Mouse (Mus musculus): ENCODE data around the gene Ttc30b. TPM values are rescaled to one million over a fixed set of nuclear protein-coding genes. Genes with fewer than 3 reads are reported as not detected.

The Ttc30b gene
- total RNA-seq, 1 experiment, result 2.3 TPM

- Histone ChIP-seq H3K27ac (ENCODE audit: insufficient read depth, low read depth, low read length, poor library complexity, severe bottlenecking) (no peak overlapping the region), H3K4me1 (ENCODE audit: control insufficient read depth in 2 of 2, insufficient read depth in 2 of 2, low read length in 2 of 2, poor library complexity in 1 of 2) (no peaks in the 10 kb centered on the region), H3K36me3 (ENCODE audit: control insufficient read depth, insufficient read depth, low read length, poor library complexity, severe bottlenecking) (no peaks in the 10 kb centered on the region), H3K9me3 (ENCODE audit: control insufficient read depth, insufficient read depth, low read depth, low read length) (no peaks in the 10 kb centered on the region), H3K9ac (ENCODE audit: insufficient read depth, low read depth, low read length, poor library complexity, severe bottlenecking) (no peak overlapping the region), H3K4me3 (ENCODE audit: insufficient read depth in 1 of 2, low read depth in 1 of 2, low read length in 2 of 2, poor library complexity in 1 of 2, severe bottlenecking in 1 of 2) (no peak overlapping the region)
- DNase-seq (ENCODE audit: low read depth, low spot score), result no peak
- in situ Hi-C loops (cut with MboI; ENCODE audit: low sequenced_read_pairs in 2 of 2, unreplicated experiment in 2 of 2), result no loop called here
- TF ChIP-seq MAFK (IDR thresholded peaks at IDR 0.05; ENCODE audit: insufficient read depth, low read depth, low read length) (no peak), HCFC1 (IDR thresholded peaks at IDR 0.05; ENCODE audit: borderline replicate concordance, insufficient read depth, low read length) (no peak), ZC3H11A (IDR thresholded peaks at IDR 0.05; ENCODE audit: borderline replicate concordance, low read depth, low read length) (no peak), ZNF384 (IDR thresholded peaks at IDR 0.05; ENCODE audit: low read depth, low read length) (no peak), CHD2 (IDR thresholded peaks at IDR 0.05; ENCODE audit: low read depth, low read length) (no peak)
Measured at GRCm38 (mm10) chr2:75933541-75933940, 4.8 kb downstream of the Ttc30b start.

DNA sequence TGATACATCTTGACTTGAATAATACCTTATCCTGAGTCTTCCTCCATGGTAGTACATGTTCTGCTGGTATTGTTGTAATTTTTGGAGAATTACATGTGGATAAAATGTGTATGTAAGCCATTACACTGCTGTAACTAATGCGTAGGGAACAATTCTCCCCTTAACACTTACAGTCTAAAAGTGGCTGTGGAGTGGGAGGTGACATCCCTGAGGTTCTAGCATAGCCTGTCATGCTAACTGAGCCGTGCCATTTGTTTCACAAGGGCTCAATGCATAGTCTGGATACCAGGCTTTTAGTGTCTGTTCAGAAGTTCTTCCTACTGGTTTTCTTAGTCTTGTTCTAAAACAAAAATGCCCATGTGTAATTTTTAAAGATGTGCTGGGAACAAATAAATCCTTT is 7.4 kb downstream of the Ttc30b start:
- DNase-seq (ENCODE audit: low read depth, low spot score), result no peak
- no peaks in the 10 kb centered on the region for H3K9me3 ChIP-seq (ENCODE audit: control insufficient read depth, insufficient read depth, low read depth, low read length)
- H3K27ac ChIP-seq (ENCODE audit: insufficient read depth, low read depth, low read length, poor library complexity, severe bottlenecking), result no peak overlapping the region
- no peak overlapping the region for H3K4me3 ChIP-seq (ENCODE audit: insufficient read depth in 1 of 2, low read depth in 1 of 2, low read length in 2 of 2, poor library complexity in 1 of 2, severe bottlenecking in 1 of 2)
- in situ Hi-C loops (cut with MboI; ENCODE audit: low sequenced_read_pairs in 2 of 2, unreplicated experiment in 2 of 2), result no loop called here
- H3K9ac ChIP-seq (ENCODE audit: insufficient read depth, low read depth, low read length, poor library complexity, severe bottlenecking), result no peak overlapping the region
- H3K4me1 ChIP-seq (ENCODE audit: control insufficient read depth in 2 of 2, insufficient read depth in 2 of 2, low read length in 2 of 2, poor library complexity in 1 of 2), result no peaks in the 10 kb centered on the region
- TF ChIP-seq CHD2 (IDR thresholded peaks at IDR 0.05; ENCODE audit: low read depth, low read length) (no peak), MAFK (IDR thresholded peaks at IDR 0.05; ENCODE audit: insufficient read depth, low read depth, low read length) (no peak), ZC3H11A (IDR thresholded peaks at IDR 0.05; ENCODE audit: borderline replicate concordance, low read depth, low read length) (no peak), HCFC1 (IDR thresholded peaks at IDR 0.05; ENCODE audit: borderline replicate concordance, insufficient read depth, low read length) (no peak), ZNF384 (IDR thresholded peaks at IDR 0.05; ENCODE audit: low read depth, low read length) (no peak)
- peaks cover 2% of the 10 kb centered on the region; the same call in 1 of the 2 replicates for H3K36me3 ChIP-seq (ENCODE audit: control insufficient read depth, insufficient read depth, low read length, poor library complexity, severe bottlenecking)

- no peak overlapping the region for H3K4me3 ChIP-seq (ENCODE audit: insufficient read depth in 1 of 2, low read depth in 1 of 2, low read length in 2 of 2, poor library complexity in 1 of 2, severe bottlenecking in 1 of 2)
- H3K36me3 ChIP-seq (ENCODE audit: control insufficient read depth, insufficient read depth, low read length, poor library complexity, severe bottlenecking), result peaks cover 2% of the 10 kb centered on the region; the same call in 1 of the 2 replicates
- H3K4me1 ChIP-seq (ENCODE audit: control insufficient read depth in 2 of 2, insufficient read depth in 2 of 2, low read length in 2 of 2, poor library complexity in 1 of 2), result no peaks in the 10 kb centered on the region
- in situ Hi-C loops (cut with MboI; ENCODE audit: low sequenced_read_pairs in 2 of 2, unreplicated experiment in 2 of 2), result no loop called here
- DNase-seq (ENCODE audit: low read depth, low spot score), result no peak
- no peak overlapping the region for H3K9ac ChIP-seq (ENCODE audit: insufficient read depth, low read depth, low read length, poor library complexity, severe bottlenecking)
- H3K27ac ChIP-seq (ENCODE audit: insufficient read depth, low read depth, low read length, poor library complexity, severe bottlenecking), result no peak overlapping the region
- H3K9me3 ChIP-seq (ENCODE audit: control insufficient read depth, insufficient read depth, low read depth, low read length), result no peaks in the 10 kb centered on the region
- no peak for TF ChIP-seq HCFC1 (IDR thresholded peaks at IDR 0.05; ENCODE audit: borderline replicate concordance, insufficient read depth, low read length)
- no peak for TF ChIP-seq MAFK (IDR thresholded peaks at IDR 0.05; ENCODE audit: insufficient read depth, low read depth, low read length)
- TF ChIP-seq ZNF384 (IDR thresholded peaks at IDR 0.05; ENCODE audit: low read depth, low read length), result no peak
- TF ChIP-seq CHD2 (IDR thresholded peaks at IDR 0.05; ENCODE audit: low read depth, low read length), result no peak
- TF ChIP-seq ZC3H11A (IDR thresholded peaks at IDR 0.05; ENCODE audit: borderline replicate concordance, low read depth, low read length), result no peak
Measured at GRCm38 (mm10) chr2:75929786-75930444, 8.5 kb downstream of the Ttc30b start.

DNA sequence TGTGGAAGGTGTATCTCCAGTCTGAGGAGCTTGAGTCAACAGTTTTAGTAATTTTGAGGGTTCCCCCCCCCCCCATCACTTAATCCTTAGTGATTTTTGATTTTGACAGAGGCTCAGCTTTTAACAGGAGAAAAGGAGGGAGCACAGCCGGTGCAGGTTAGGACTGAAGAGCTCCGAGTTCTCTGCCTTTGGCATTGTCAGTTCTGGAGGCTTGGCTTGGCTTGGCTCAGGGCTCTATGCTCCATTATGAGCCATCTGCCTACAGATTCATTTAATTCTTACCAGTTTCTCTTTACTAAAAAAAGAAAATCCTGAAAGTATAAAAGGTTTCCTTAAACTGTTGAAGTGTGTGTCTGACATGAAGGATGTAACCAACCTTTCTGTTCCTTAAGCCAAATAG is 9.2 kb downstream of the Ttc30b start:
- TF ChIP-seq CHD2 (IDR thresholded peaks at IDR 0.05; ENCODE audit: low read depth, low read length) (no peak), MAFK (IDR thresholded peaks at IDR 0.05; ENCODE audit: insufficient read depth, low read depth, low read length) (no peak), HCFC1 (IDR thresholded peaks at IDR 0.05; ENCODE audit: borderline replicate concordance, insufficient read depth, low read length) (no peak)
- in situ Hi-C loops (cut with MboI; ENCODE audit: low sequenced_read_pairs in 2 of 2, unreplicated experiment in 2 of 2), result no loop called here

More for the DNA sequence above, 9.2 kb downstream of the Ttc30b start:
- no peak overlapping the region for H3K4me3 ChIP-seq (ENCODE audit: insufficient read depth in 1 of 2, low read depth in 1 of 2, low read length in 2 of 2, poor library complexity in 1 of 2, severe bottlenecking in 1 of 2)
- no peaks in the 10 kb centered on the region for H3K9me3 ChIP-seq (ENCODE audit: control insufficient read depth, insufficient read depth, low read depth, low read length)
- H3K27ac ChIP-seq (ENCODE audit: insufficient read depth, low read depth, low read length, poor library complexity, severe bottlenecking), result no peak overlapping the region
- DNase-seq (ENCODE audit: low read depth, low spot score), result no peak
- no peaks in the 10 kb centered on the region for H3K4me1 ChIP-seq (ENCODE audit: control insufficient read depth in 2 of 2, insufficient read depth in 2 of 2, low read length in 2 of 2, poor library complexity in 1 of 2)
- no peak overlapping the region for H3K9ac ChIP-seq (ENCODE audit: insufficient read depth, low read depth, low read length, poor library complexity, severe bottlenecking)
- peaks cover 2% of the 10 kb centered on the region; the same call in 1 of the 2 replicates for H3K36me3 ChIP-seq (ENCODE audit: control insufficient read depth, insufficient read depth, low read length, poor library complexity, severe bottlenecking)

Data from ES-E14 (cell line).